In the genomic region with DNA sequence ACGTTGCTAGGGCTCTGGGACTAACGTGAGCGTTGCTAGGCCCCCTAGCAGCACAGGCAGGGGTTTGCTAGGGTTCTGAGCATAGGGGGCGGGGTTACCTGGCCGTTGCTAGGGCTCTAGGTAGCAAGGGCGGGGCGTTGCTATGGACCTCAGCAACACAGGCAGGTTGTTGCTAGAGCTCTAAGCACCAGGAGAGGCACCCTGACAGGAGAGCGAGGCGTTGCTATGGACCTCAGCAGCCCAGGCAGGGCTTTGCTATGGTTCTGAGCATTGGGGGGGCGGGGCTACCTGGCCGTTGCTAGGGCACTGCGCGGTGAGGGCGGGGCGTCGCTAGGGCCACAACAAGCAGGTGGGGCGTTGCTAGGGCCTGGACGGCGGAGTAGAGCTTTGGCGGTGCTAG, we compare ENCODE assay signal across 8 mouse cellular contexts. TPM values are rescaled to one million over a fixed set of nuclear protein-coding genes. Genes with fewer than 3 reads are reported as not detected.
DNase-seq lines count a peak whose midpoint lies in the region; ATAC-seq lines count a peak whose summit lies in the region.

No protein-coding gene starts in this region.

- H3K4me2 ChIP-seq in heart, embryonic 14.5 days (ENCODE audit: low read length) = peak overlapping the region; percentile 84
- peak overlapping the region; percentile 93 for H3K4me2 ChIP-seq in lung, embryonic 15.5 days

- H3K27me3 ChIP-seq in heart, embryonic 14.5 days (ENCODE audit: control insufficient read depth, insufficient read depth, low read length) = peaks cover 23% of the 10 kb centered on the region
- H3K27me3 ChIP-seq in lung, embryonic 15.5 days = peaks cover 19% of the 10 kb centered on the region; the same call in 1 of the 2 replicates

- no peak for DNase-seq in heart, postnatal 14 days
- peak; percentile 86 for DNase-seq in T-cell, adult 2 months (ENCODE audit: low spot score)
- peak; percentile 91 to 94 for DNase-seq in kidney, adult 8-10 months
- peak; percentile 43 for DNase-seq in skeletal muscle tissue, adult 2 months (ENCODE audit: low read depth, low spot score)
- DNase-seq in Muller cell, postnatal 12 days (ENCODE audit: inconsistent ontology term) = no peak

- 0 out of 2 replicates have a peak, but pooled peaks cover 5% of the 10 kb centered on the region for H3K36me3 ChIP-seq in heart, embryonic 14.5 days (ENCODE audit: control insufficient read depth, insufficient read depth, low read length)
- peaks cover 8% of the 10 kb centered on the region; the same call in 1 of the 2 replicates for H3K36me3 ChIP-seq in lung, embryonic 15.5 days

- H3K9ac ChIP-seq in heart, embryonic 14.5 days (ENCODE audit: low read length) = peak overlapping the region; percentile 39; the same call in 1 of the 2 replicates
- H3K9ac ChIP-seq in lung, embryonic 15.5 days = peak overlapping the region; percentile 98; the same call in 1 of the 2 replicates

- H3K27ac ChIP-seq in heart, embryonic 14.5 days (replicated peaks in 1 of 2; ENCODE audit: control insufficient read depth in 1 of 2, insufficient read depth in 1 of 2, low read depth in 2 of 2, low read length in 2 of 2) = peak overlapping the region in 1 of 2 experiments; percentile 31; a peak in 1 of 4 replicates
- peak overlapping the region; percentile 90 for H3K27ac ChIP-seq in lung, embryonic 15.5 days

- under 1% methylated on average over 20 of the region's 20 CpGs for WGBS in heart, embryonic 14.5 days
- under 1% methylated on average over 20 of the region's 20 CpGs for WGBS in lung, embryonic 15.5 days

- H3K4me1 ChIP-seq in heart, embryonic 14.5 days (ENCODE audit: control insufficient read depth in 2 of 2, insufficient read depth in 2 of 2, low read length in 2 of 2) = peaks cover 11 to 31% of the 10 kb centered on the region in 2 experiments; a peak in 3 of 4 replicates
- H3K4me1 ChIP-seq in lung, embryonic 15.5 days = peaks cover 58% of the 10 kb centered on the region

- peak overlapping the region; percentile 69 to 74 for H3K4me3 ChIP-seq in heart, embryonic 14.5 days (ENCODE audit: control insufficient read depth in 1 of 2, insufficient read depth in 1 of 2, low read depth in 1 of 2, low read length in 2 of 2)
- peak overlapping the region; percentile 86 for H3K4me3 ChIP-seq in lung, embryonic 15.5 days

- 0 out of 2 replicates have a peak, but pooled peaks have one; percentile 2 for ATAC-seq in heart, embryonic 14.5 days (ENCODE audit: insufficient number of reproducible peaks, insufficient read depth, low FRiP score, low read depth)
- ATAC-seq in erythroblast, adult 5-6 weeks (replicated peaks; ENCODE audit: low FRiP score, poor library complexity, severe bottlenecking) = peak; percentile 6; the same call in 1 of the 2 replicates
- ATAC-seq in lung, embryonic 15.5 days (ENCODE audit: borderline replicate concordance, extremely low read depth, low FRiP score, low TSS enrichment) = peak; percentile 48

- intact Hi-C loops in heart, postnatal 14 days (cut with DNase I) = no loop called here

- no peaks in the 10 kb centered on the region for H3K9me3 ChIP-seq in heart, embryonic 14.5 days (ENCODE audit: control insufficient read depth, low read length)
- H3K9me3 ChIP-seq in lung, embryonic 15.5 days = no peaks in the 10 kb centered on the region

RNA-seq across cellular contexts. Expression of a gene that starts 12.2 kb away (rescaled TPM):
- polyA plus RNA-seq in heart, embryonic 14.5 days (2014; fragmentation: Nextera tagmentation; extraction: Ambion mirVana) = 6.7 and 9.4 TPM in 2 replicates
- total RNA-seq in heart, postnatal 14 days (2021) = 10 to 100 TPM in 1 of 2 experiments, 1 to 10 TPM in 1; 9.4 to 11.1 TPM
- total RNA-seq in erythroblast, adult 5-6 weeks (2015; ENCODE audit: low replicate concordance) = 21.7 and 29.2 TPM in 2 replicates
- total RNA-seq in erythroblast, adult 5-6 weeks (2017; ENCODE audit: low replicate concordance) = 3.9 and 5.4 TPM in 2 replicates
- 13.6 and 15.8 TPM in 2 replicates for polyA plus RNA-seq in lung, embryonic 15.5 days (2015; fragmentation: Nextera tagmentation; extraction: Ambion mirVana)

RNA-seq across cellular contexts. Expression of a gene that starts 15.5 kb away (rescaled TPM):
- 0.09 TPM in 1 of 2 replicates, not detected in the other for polyA plus RNA-seq in heart, embryonic 14.5 days (2014; fragmentation: Nextera tagmentation; extraction: Ambion mirVana)
- under 1 TPM; 0.12 to 0.59 TPM for total RNA-seq in heart, postnatal 14 days (2021)
- total RNA-seq in erythroblast, adult 5-6 weeks (2015; ENCODE audit: low replicate concordance) = not detected in 2 replicates
- total RNA-seq in erythroblast, adult 5-6 weeks (2017; ENCODE audit: low replicate concordance) = 0.14 and 0.51 TPM in 2 replicates
- polyA plus RNA-seq in lung, embryonic 15.5 days (2015; fragmentation: Nextera tagmentation; extraction: Ambion mirVana) = 0.16 and 0.27 TPM in 2 replicates

RNA-seq across cellular contexts. Expression of a gene that starts 16.2 kb away (rescaled TPM):
- polyA plus RNA-seq in heart, embryonic 14.5 days (2014; fragmentation: Nextera tagmentation; extraction: Ambion mirVana) = 23.1 and 26.7 TPM in 2 replicates
- 10 to 100 TPM; 31.4 to 33.1 TPM for total RNA-seq in heart, postnatal 14 days (2021)
- 4.8 and 12.1 TPM in 2 replicates for total RNA-seq in erythroblast, adult 5-6 weeks (2015; ENCODE audit: low replicate concordance)
- total RNA-seq in erythroblast, adult 5-6 weeks (2017; ENCODE audit: low replicate concordance) = 5.9 and 6.3 TPM in 2 replicates
- polyA plus RNA-seq in lung, embryonic 15.5 days (2015; fragmentation: Nextera tagmentation; extraction: Ambion mirVana) = 56.1 and 56.8 TPM in 2 replicates

RNA-seq across cellular contexts. Expression of a gene that starts 32.0 kb away (rescaled TPM):
- 44.0 and 47.4 TPM in 2 replicates for polyA plus RNA-seq in heart, embryonic 14.5 days (2014; fragmentation: Nextera tagmentation; extraction: Ambion mirVana)
- total RNA-seq in heart, postnatal 14 days (2021) = 10 to 100 TPM; 29.3 to 29.9 TPM
- 8.2 and 9.6 TPM in 2 replicates for total RNA-seq in erythroblast, adult 5-6 weeks (2015; ENCODE audit: low replicate concordance)
- 3.8 and 6.4 TPM in 2 replicates for total RNA-seq in erythroblast, adult 5-6 weeks (2017; ENCODE audit: low replicate concordance)
- 35.4 and 36.2 TPM in 2 replicates for polyA plus RNA-seq in lung, embryonic 15.5 days (2015; fragmentation: Nextera tagmentation; extraction: Ambion mirVana)

RNA-seq across cellular contexts. Expression of a gene that starts 38.2 kb away (rescaled TPM):
- polyA plus RNA-seq in heart, embryonic 14.5 days (2014; fragmentation: Nextera tagmentation; extraction: Ambion mirVana) = 24.1 and 25.7 TPM in 2 replicates
- 10 to 100 TPM; 51.6 to 51.9 TPM for total RNA-seq in heart, postnatal 14 days (2021)
- not detected in 2 replicates for total RNA-seq in erythroblast, adult 5-6 weeks (2015; ENCODE audit: low replicate concordance)
- total RNA-seq in erythroblast, adult 5-6 weeks (2017; ENCODE audit: low replicate concordance) = 1.5 TPM in 1 of 2 replicates, not detected in the other
- polyA plus RNA-seq in lung, embryonic 15.5 days (2015; fragmentation: Nextera tagmentation; extraction: Ambion mirVana) = 12.8 and 12.9 TPM in 2 replicates

Comparison
In these comparisons a context has a peak if more than half of its experiments do, and no peak if none do; other contexts are left out.
1. DNase-seq: peak in T-cell, adult 2 months (single experiment), kidney, adult 8-10 months (2 of 2) and skeletal muscle tissue, adult 2 months (single experiment); none in heart, postnatal 14 days (0 of 2) and Muller cell, postnatal 12 days (single experiment).
2. Peak in every context shown above with its lines, with median percentiles within 50 percentile points of each other: ATAC-seq.